Mouse (Mus musculus): ENCODE data around the gene Meis1. TPM values are rescaled to one million over a fixed set of nuclear protein-coding genes. Genes with fewer than 3 reads are reported as not detected.

Gene Meis1
- polyA plus RNA-seq, 1 experiment, result 2.1 TPM

- H3K4me1 ChIP-seq (ENCODE audit: control insufficient read depth, insufficient read depth, low read length), result no peaks in the 10 kb centered on the region
- H3K27me3 ChIP-seq (ENCODE audit: control insufficient read depth, insufficient read depth, low read length, poor library complexity, severe bottlenecking), result no peaks in the 10 kb centered on the region
- no peaks in the 10 kb centered on the region for H3K9me3 ChIP-seq (replicated peaks; ENCODE audit: control insufficient read depth, insufficient read depth, low read length, poor library complexity, severe bottlenecking)
- no peak overlapping the region for H3K27ac ChIP-seq (ENCODE audit: insufficient read depth, low read length)
- TF ChIP-seq CTCF (IDR thresholded peaks at IDR 0.05; ENCODE audit: low read depth, low read length) (no peak), EP300 (IDR thresholded peaks at IDR 0.05; ENCODE audit: insufficient read depth, low read depth, low read length) (no peak), POLR2A (IDR thresholded peaks at IDR 0.05; ENCODE audit: insufficient read depth, low read length) (no peak)
- H3K4me3 ChIP-seq (ENCODE audit: low read depth, low read length), result no peak overlapping the region
- no peak overlapping the region for H3K9ac ChIP-seq (ENCODE audit: low read depth, poor library complexity, severe bottlenecking)
- H3K36me3 ChIP-seq (ENCODE audit: control insufficient read depth, insufficient read depth, low read length, poor library complexity, severe bottlenecking), result no peaks in the 10 kb centered on the region
Measured at GRCm38 (mm10) chr11:18975087-18975486, 43.7 kb downstream of the Meis1 start.

GRCm38 (mm10) chr11:18973808-18974207 lies 45.0 kb downstream of the Meis1 start:
- TF ChIP-seq POLR2A (IDR thresholded peaks at IDR 0.05; ENCODE audit: insufficient read depth, low read length), result no peak
- no peak for TF ChIP-seq CTCF (IDR thresholded peaks at IDR 0.05; ENCODE audit: low read depth, low read length)
- TF ChIP-seq EP300 (IDR thresholded peaks at IDR 0.05; ENCODE audit: insufficient read depth, low read depth, low read length), result no peak
- H3K9me3 ChIP-seq (replicated peaks; ENCODE audit: control insufficient read depth, insufficient read depth, low read length, poor library complexity, severe bottlenecking), result no peaks in the 10 kb centered on the region
- no peaks in the 10 kb centered on the region for H3K27me3 ChIP-seq (ENCODE audit: control insufficient read depth, insufficient read depth, low read length, poor library complexity, severe bottlenecking)
- H3K4me1 ChIP-seq (ENCODE audit: control insufficient read depth, insufficient read depth, low read length), result no peaks in the 10 kb centered on the region
- H3K4me3 ChIP-seq (ENCODE audit: low read depth, low read length), result no peak overlapping the region
- no peak overlapping the region for H3K27ac ChIP-seq (ENCODE audit: insufficient read depth, low read length)
- no peak overlapping the region for H3K9ac ChIP-seq (ENCODE audit: low read depth, poor library complexity, severe bottlenecking)
- H3K36me3 ChIP-seq (ENCODE audit: control insufficient read depth, insufficient read depth, low read length, poor library complexity, severe bottlenecking), result no peaks in the 10 kb centered on the region

GRCm38 (mm10) chr11:18972968-18973367 lies 45.8 kb downstream of the Meis1 start:
- Histone ChIP-seq H3K4me1 (ENCODE audit: control insufficient read depth, insufficient read depth, low read length) (no peaks in the 10 kb centered on the region), H3K9ac (ENCODE audit: low read depth, poor library complexity, severe bottlenecking) (no peak overlapping the region), H3K27ac (ENCODE audit: insufficient read depth, low read length) (no peak overlapping the region), H3K4me3 (ENCODE audit: low read depth, low read length) (no peak overlapping the region), H3K9me3 (replicated peaks; ENCODE audit: control insufficient read depth, insufficient read depth, low read length, poor library complexity, severe bottlenecking) (no peaks in the 10 kb centered on the region), H3K27me3 (ENCODE audit: control insufficient read depth, insufficient read depth, low read length, poor library complexity, severe bottlenecking) (no peaks in the 10 kb centered on the region), H3K36me3 (ENCODE audit: control insufficient read depth, insufficient read depth, low read length, poor library complexity, severe bottlenecking) (no peaks in the 10 kb centered on the region)
- TF ChIP-seq POLR2A (IDR thresholded peaks at IDR 0.05; ENCODE audit: insufficient read depth, low read length) (no peak), CTCF (IDR thresholded peaks at IDR 0.05; ENCODE audit: low read depth, low read length) (no peak), EP300 (IDR thresholded peaks at IDR 0.05; ENCODE audit: insufficient read depth, low read depth, low read length) (no peak)

- no peaks in the 10 kb centered on the region for H3K36me3 ChIP-seq (ENCODE audit: control insufficient read depth, insufficient read depth, low read length, poor library complexity, severe bottlenecking)
- no peak overlapping the region for H3K27ac ChIP-seq (ENCODE audit: insufficient read depth, low read length)
- H3K4me3 ChIP-seq (ENCODE audit: low read depth, low read length), result no peak overlapping the region
- no peak overlapping the region for H3K9ac ChIP-seq (ENCODE audit: low read depth, poor library complexity, severe bottlenecking)
- no peaks in the 10 kb centered on the region for H3K9me3 ChIP-seq (replicated peaks; ENCODE audit: control insufficient read depth, insufficient read depth, low read length, poor library complexity, severe bottlenecking)
- H3K27me3 ChIP-seq (ENCODE audit: control insufficient read depth, insufficient read depth, low read length, poor library complexity, severe bottlenecking), result no peaks in the 10 kb centered on the region
- no peaks in the 10 kb centered on the region for H3K4me1 ChIP-seq (ENCODE audit: control insufficient read depth, insufficient read depth, low read length)
- TF ChIP-seq EP300 (IDR thresholded peaks at IDR 0.05; ENCODE audit: insufficient read depth, low read depth, low read length), result no peak
- TF ChIP-seq POLR2A (IDR thresholded peaks at IDR 0.05; ENCODE audit: insufficient read depth, low read length), result no peak
- no peak for TF ChIP-seq CTCF (IDR thresholded peaks at IDR 0.05; ENCODE audit: low read depth, low read length)
Measured at GRCm38 (mm10) chr11:18971551-18971950, 47.2 kb downstream of the Meis1 start.

GRCm38 (mm10) chr11:18969920-18970336 lies 48.9 kb downstream of the Meis1 start:
- no peaks in the 10 kb centered on the region for H3K27me3 ChIP-seq (ENCODE audit: control insufficient read depth, insufficient read depth, low read length, poor library complexity, severe bottlenecking)
- TF ChIP-seq POLR2A (IDR thresholded peaks at IDR 0.05; ENCODE audit: insufficient read depth, low read length) (no peak), EP300 (IDR thresholded peaks at IDR 0.05; ENCODE audit: insufficient read depth, low read depth, low read length) (no peak), CTCF (IDR thresholded peaks at IDR 0.05; ENCODE audit: low read depth, low read length) (no peak)

GRCm38 (mm10) chr11:18964418-18964817 lies 54.4 kb downstream of the Meis1 start:
- H3K27ac ChIP-seq (ENCODE audit: insufficient read depth, low read length), result no peak overlapping the region
- no peak for TF ChIP-seq POLR2A (IDR thresholded peaks at IDR 0.05; ENCODE audit: insufficient read depth, low read length)
- TF ChIP-seq EP300 (IDR thresholded peaks at IDR 0.05; ENCODE audit: insufficient read depth, low read depth, low read length), result no peak
- no peak for TF ChIP-seq CTCF (IDR thresholded peaks at IDR 0.05; ENCODE audit: low read depth, low read length)
- H3K27me3 ChIP-seq (ENCODE audit: control insufficient read depth, insufficient read depth, low read length, poor library complexity, severe bottlenecking), result no peaks in the 10 kb centered on the region
- no peaks in the 10 kb centered on the region; the same call in 1 of the 2 replicates for H3K36me3 ChIP-seq (ENCODE audit: control insufficient read depth, insufficient read depth, low read length, poor library complexity, severe bottlenecking)
- H3K9me3 ChIP-seq (replicated peaks; ENCODE audit: control insufficient read depth, insufficient read depth, low read length, poor library complexity, severe bottlenecking), result no peaks in the 10 kb centered on the region
- no peak overlapping the region for H3K9ac ChIP-seq (ENCODE audit: low read depth, poor library complexity, severe bottlenecking)
- no peak overlapping the region for H3K4me3 ChIP-seq (ENCODE audit: low read depth, low read length)
- no peaks in the 10 kb centered on the region for H3K4me1 ChIP-seq (ENCODE audit: control insufficient read depth, insufficient read depth, low read length)

More at GRCm38 (mm10) chr11:18969920-18970336, 48.9 kb downstream of the Meis1 start:
- no peak overlapping the region for H3K9ac ChIP-seq (ENCODE audit: low read depth, poor library complexity, severe bottlenecking)
- no peaks in the 10 kb centered on the region for H3K36me3 ChIP-seq (ENCODE audit: control insufficient read depth, insufficient read depth, low read length, poor library complexity, severe bottlenecking)
- no peak overlapping the region for H3K4me3 ChIP-seq (ENCODE audit: low read depth, low read length)
- H3K9me3 ChIP-seq (replicated peaks; ENCODE audit: control insufficient read depth, insufficient read depth, low read length, poor library complexity, severe bottlenecking), result no peaks in the 10 kb centered on the region
- H3K27ac ChIP-seq (ENCODE audit: insufficient read depth, low read length), result no peak overlapping the region
- no peaks in the 10 kb centered on the region for H3K4me1 ChIP-seq (ENCODE audit: control insufficient read depth, insufficient read depth, low read length)
